Mouse (Mus musculus): ENCODE results near the gene B430305J03Rik. TPM values are rescaled to one million over a fixed set of nuclear protein-coding genes. Genes with fewer than 3 reads are reported as not detected.

The B430305J03Rik gene
- total and polyA plus RNA-seq, 3 experiments = not detected

DNA sequence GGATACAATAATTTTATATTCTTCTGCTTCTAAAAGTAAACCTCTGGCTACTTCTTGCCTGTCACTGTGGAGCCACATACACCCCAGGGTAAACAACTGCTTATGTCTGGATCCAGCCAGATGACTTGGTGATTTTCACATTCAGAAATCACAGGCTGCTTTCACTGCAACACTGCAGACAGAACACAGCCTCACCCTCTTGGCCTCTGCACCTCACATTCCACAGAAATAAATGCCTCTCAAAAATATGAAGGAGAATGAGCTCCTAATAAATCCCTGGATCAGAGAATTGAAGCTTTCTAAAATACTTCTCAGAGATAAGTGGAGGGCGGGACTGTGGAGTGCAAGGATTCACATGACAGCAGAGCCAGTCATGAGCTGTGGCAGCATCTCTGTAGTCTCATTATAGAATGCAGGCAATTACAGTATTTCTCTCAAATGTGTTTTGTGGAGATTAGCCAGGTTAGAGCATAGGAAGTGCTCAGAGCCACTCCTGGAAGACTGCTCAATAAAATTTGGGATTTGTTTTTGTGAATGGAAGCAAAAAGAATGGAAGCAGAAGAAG is 35.2 kb upstream of the B430305J03Rik start:
- in situ Hi-C loops (cut with MboI; ENCODE audit: low pct_ligation_motif_present, low pct_unique_long_range_greater_than_20kb, low sequenced_read_pairs) = no loop called here
- H3K4me1 ChIP-seq (ENCODE audit: control insufficient read depth in 1 of 2, insufficient read depth in 2 of 2) = no peaks in the 10 kb centered on the region
- no peaks in the 10 kb centered on the region for H3K27me3 ChIP-seq (replicated peaks)
- DNase-seq (ENCODE audit: extremely low read depth) = no peak
- no peaks in the 10 kb centered on the region for H3K36me3 ChIP-seq (replicated peaks in 1 of 2; ENCODE audit: control insufficient read depth in 1 of 2, insufficient read depth in 1 of 2, low read length in 1 of 2)
- dilution Hi-C loops (cut with MboI; ENCODE audit: extremely low pct_ligation_motif_present, extremely low pct_unique_long_range_greater_than_20kb, low sequenced_read_pairs) = no loop called here
- H3K9ac ChIP-seq (ENCODE audit: insufficient read depth, low read depth) = no peak overlapping the region
- H3K79me2 ChIP-seq (replicated peaks; ENCODE audit: control insufficient read depth, extremely low read depth, insufficient read depth, poor library complexity, severe bottlenecking) = no peaks in the 10 kb centered on the region
- H3K4me2 ChIP-seq (ENCODE audit: insufficient read depth, low read depth, poor library complexity, severe bottlenecking) = no peak overlapping the region
- no peak overlapping the region for H3K27ac ChIP-seq (ENCODE audit: insufficient read depth, low read depth)
- TF ChIP-seq ELF1 (IDR thresholded peaks at IDR 0.05; ENCODE audit: low read depth, low read length) = no peak
- peaks cover 36% of the 10 kb centered on the region for H3K9me3 ChIP-seq (replicated peaks; ENCODE audit: low read length)
- H3K4me3 ChIP-seq (replicated peaks in 1 of 3; ENCODE audit: low read depth in 2 of 3, low read length in 2 of 3, poor library complexity in 1 of 3) = no peak overlapping the region

DNA sequence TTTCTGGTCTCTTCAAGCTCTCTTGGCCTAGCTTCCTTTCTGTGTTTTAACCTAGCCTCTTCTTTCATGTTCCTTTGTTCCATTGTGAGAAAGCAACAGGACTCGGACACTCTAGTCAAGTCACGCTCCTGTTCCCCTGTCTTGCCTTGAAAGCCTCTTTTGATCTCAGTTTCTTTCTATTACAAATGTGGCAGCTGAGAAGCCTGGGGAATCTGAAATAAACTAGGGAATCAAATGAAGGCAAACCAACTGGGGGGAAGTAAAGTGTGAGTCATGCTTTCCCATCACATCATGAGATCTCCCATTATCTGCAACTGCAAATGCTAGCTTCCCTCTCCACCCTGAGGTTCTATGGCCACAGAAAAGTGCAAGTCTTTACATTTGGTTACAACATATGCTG is 31.0 kb upstream of the B430305J03Rik start:
- in situ Hi-C loops (cut with MboI; ENCODE audit: low pct_ligation_motif_present, low pct_unique_long_range_greater_than_20kb, low sequenced_read_pairs) = no loop called here
- Histone ChIP-seq H3K4me3 (replicated peaks in 1 of 3; ENCODE audit: low read depth in 2 of 3, low read length in 2 of 3, poor library complexity in 1 of 3) (no peak overlapping the region), H3K27me3 (replicated peaks) (no peaks in the 10 kb centered on the region), H3K27ac (ENCODE audit: insufficient read depth, low read depth) (no peak overlapping the region), H3K36me3 (replicated peaks in 1 of 2; ENCODE audit: control insufficient read depth in 1 of 2, insufficient read depth in 1 of 2, low read length in 1 of 2) (no peaks in the 10 kb centered on the region), H3K79me2 (replicated peaks; ENCODE audit: control insufficient read depth, extremely low read depth, insufficient read depth, poor library complexity, severe bottlenecking) (no peaks in the 10 kb centered on the region), H3K9me3 (replicated peaks; ENCODE audit: low read length) (peaks cover 40% of the 10 kb centered on the region), H3K4me1 (ENCODE audit: control insufficient read depth in 1 of 2, insufficient read depth in 2 of 2) (no peaks in the 10 kb centered on the region), H3K9ac (ENCODE audit: insufficient read depth, low read depth) (no peak overlapping the region), H3K4me2 (ENCODE audit: insufficient read depth, low read depth, poor library complexity, severe bottlenecking) (no peak overlapping the region)
- TF ChIP-seq MAZ (IDR thresholded peaks at IDR 0.05; ENCODE audit: low read depth, low read length) (no peak), MYC (IDR thresholded peaks at IDR 0.05; ENCODE audit: low read depth, low read length) (no peak), ZKSCAN1 (IDR thresholded peaks at IDR 0.05; ENCODE audit: borderline replicate concordance, low read depth, low read length) (no peak), GABPA (IDR thresholded peaks at IDR 0.05; ENCODE audit: insufficient replicate concordance, low read depth, low read length) (no peak), USF1 (IDR thresholded peaks at IDR 0.05; ENCODE audit: low read depth, low read length) (no peak), POLR2AphosphoS2 (IDR thresholded peaks at IDR 0.05; ENCODE audit: low read depth, low read length) (no peak), CHD1 (IDR thresholded peaks at IDR 0.05; ENCODE audit: low read depth, low read length) (no peak), ZNF384 (IDR thresholded peaks at IDR 0.05; ENCODE audit: low read depth, low read length) (no peak), MXI1 (IDR thresholded peaks at IDR 0.05; ENCODE audit: low read depth, low read length) (no peak), USF2 (conservative IDR thresholded peaks at IDR 0.05; ENCODE audit: low read depth, low read length) (no peak), E2F4 (IDR thresholded peaks at IDR 0.05; ENCODE audit: insufficient replicate concordance, low read depth, low read length) (no peak), JUN (IDR thresholded peaks at IDR 0.05; ENCODE audit: insufficient read depth, low read depth, low read length) (no peak), KAT2A (IDR thresholded peaks at IDR 0.05; ENCODE audit: insufficient replicate concordance, low read length) (no peak), POLR2A (IDR thresholded peaks at IDR 0.05; ENCODE audit: low read depth, low read length) (no peak), CTCF (conservative IDR thresholded peaks at IDR 0.05 in 1 of 2, IDR thresholded peaks at IDR 0.05 in 1 of 2; ENCODE audit: low read depth in 2 of 2, low read length in 2 of 2) (no peak), IRF4 (IDR thresholded peaks at IDR 0.05; ENCODE audit: low read depth, low read length) (no peak), TBP (conservative IDR thresholded peaks at IDR 0.05; ENCODE audit: low read depth, low read length) (no peak), SIN3A (IDR thresholded peaks at IDR 0.05; ENCODE audit: low read length) (no peak), ZC3H11A (IDR thresholded peaks at IDR 0.05; ENCODE audit: low read depth, low read length) (no peak), EP300 (IDR thresholded peaks at IDR 0.05; ENCODE audit: low read length) (no peak)
- DNase-seq (ENCODE audit: extremely low read depth) = no peak
- dilution Hi-C loops (cut with MboI; ENCODE audit: extremely low pct_ligation_motif_present, extremely low pct_unique_long_range_greater_than_20kb, low sequenced_read_pairs) = no loop called here

Data from CH12.LX (cell line).